Mouse (Mus musculus) lung, postnatal 0 days (tissue): ENCODE measurements around the gene Ralgapa1.

Experiments
- CTCF ChIP-seq: IDR thresholded peaks from 2 replicates; pipeline ENCODE4 v1.5.1; 2016; ENCODE audit warnings: antibody characterized with exemption, mild to moderate bottlenecking
- EP300 ChIP-seq: IDR thresholded peaks from 2 replicates; pipeline ENCODE4 v1.6.1; 2016; ENCODE audit warnings: antibody characterized with exemption, mild to moderate bottlenecking, control low read depth

GRCm38 (mm10) chr12:55835857-55836198 lies 14.9 kb upstream of the Ralgapa1 start:
- no peak for TF ChIP-seq CTCF
- no peak for TF ChIP-seq EP300
